Mouse (Mus musculus) heart, embryonic 14.5 days (tissue): Measurements from ENCODE around the gene Rab24. TPM values are rescaled to one million over a fixed set of nuclear protein-coding genes. Genes with fewer than 3 reads are reported as not detected.

Experiments used
- ATAC-seq: fragments of 200-750 bp; cut with Nextera tagmentation; 2 replicates; pipeline ENCODE4 v1.8.0; 2017; ENCODE audit warnings: low read depth, moderate TSS enrichment; ENCODE audit not compliant: insufficient number of reproducible peaks, insufficient read depth, low FRiP score
- H3K27ac ChIP-seq, 2 experiments: fragments of 200-500 bp in 1 of 2; fragments of 300-500 bp in 1 of 2; sonication (generic) in 1 of 2; replicated peaks in 1 of 2; 2 replicates each; pipeline ENCODE4 v1.5.1; 2012 to 2014; ENCODE audit warnings: low read depth in 2 of 2, low read length in 2 of 2, control low read depth in 1 of 2, mild to moderate bottlenecking in 1 of 2, mixed read lengths in 1 of 2; ENCODE audit not compliant: control insufficient read depth in 1 of 2, insufficient read depth in 1 of 2
- H3K27me3 ChIP-seq: fragments of 300-500 bp; sonication (generic); 2 replicates; pipeline ENCODE4 v1.6.1; 2014; ENCODE audit warnings: mild to moderate bottlenecking, low read length, control low read depth; ENCODE audit not compliant: control insufficient read depth, insufficient read depth
- H3K36me3 ChIP-seq: fragments of 300-500 bp; sonication (generic); 2 replicates; pipeline ENCODE4 v1.6.1; 2014; ENCODE audit warnings: mild to moderate bottlenecking, control low read depth, low read length, mixed read lengths; ENCODE audit not compliant: control insufficient read depth, insufficient read depth
- H3K4me1 ChIP-seq, 2 experiments: fragments of 200-500 bp in 1 of 2; fragments of 300-500 bp in 1 of 2; sonication (generic) in 1 of 2; 2 replicates each; pipeline ENCODE4 v1.6.1; 2012 to 2014; ENCODE audit warnings: low read length in 2 of 2, control low read depth in 1 of 2, mixed read lengths in 1 of 2; ENCODE audit not compliant: control insufficient read depth in 2 of 2, insufficient read depth in 2 of 2
- H3K4me2 ChIP-seq: fragments of 300-500 bp; sonication (generic); 2 replicates; pipeline ENCODE4 v1.6.1; 2014; ENCODE audit warnings: mild to moderate bottlenecking, low read length
- H3K4me3 ChIP-seq, 2 experiments: fragments of 200-500 bp in 1 of 2; fragments of 300-500 bp in 1 of 2; sonication (generic) in 1 of 2; 2 replicates each; pipeline ENCODE4 v1.5.1; 2012 to 2014; ENCODE audit warnings: low read length in 2 of 2, mild to moderate bottlenecking in 2 of 2, control low read depth in 1 of 2, low read depth in 1 of 2, moderate library complexity in 1 of 2; ENCODE audit not compliant: control insufficient read depth in 1 of 2, insufficient read depth in 1 of 2
- H3K9ac ChIP-seq: fragments of 300-500 bp; sonication (generic); 2 replicates; pipeline ENCODE4 v1.6.1; 2014; ENCODE audit warnings: mild to moderate bottlenecking, low read length
- H3K9me3 ChIP-seq: fragments of 300-500 bp; sonication (generic); 2 replicates; pipeline ENCODE4 v1.6.1; 2016; ENCODE audit warnings: low read length, control low read depth; ENCODE audit not compliant: control insufficient read depth
- WGBS: fragments of 180-500 bp; shearing (Covaris S2); extraction: QIAGEN DNeasy Blood & Tissue Kit; methylation state at CpG from one replicate; pipeline ENCODE4 v1.1.7; 2014; 5-methylcytosine and 5-hydroxymethylcytosine counted together
- polyA plus RNA-seq: library from polyadenylated mRNA; unstranded; fragments of >200 nt; fragmentation: Nextera tagmentation; extraction: Ambion mirVana; gene quantifications from 2 replicates; pipeline ENCODE4 v1.2.1, GENCODE M21; 2014

Gene Rab24
- polyA plus RNA-seq, 1 experiment from 2014 or later, result 78.7 TPM

- Histone ChIP-seq H3K36me3 (peaks cover 41% of the 10 kb centered on the region), H3K4me2 (peak overlapping the region; percentile 89)
Observed at GRCm38 (mm10) chr13:55361145-55361544, 39.4 kb upstream of the Rab24 start.

GRCm38 (mm10) chr13:55346745-55347144 is 25.0 kb upstream of the Rab24 start:
- ATAC-seq, result no peak
- peaks cover 81% of the 10 kb centered on the region for H3K36me3 ChIP-seq
- WGBS, result 74% methylated on average over 11 of the region's 11 CpGs
- H3K4me3 ChIP-seq, result no peak overlapping the region
- no peak overlapping the region for H3K9ac ChIP-seq
- no peaks in the 10 kb centered on the region for H3K9me3 ChIP-seq
- no peaks in the 10 kb centered on the region for H3K4me1 ChIP-seq
- peak overlapping the region in 1 of 2 experiments; percentile 35; a peak in 3 of 4 replicates for H3K27ac ChIP-seq
- no peaks in the 10 kb centered on the region for H3K27me3 ChIP-seq
- H3K4me2 ChIP-seq, result no peak overlapping the region

More at GRCm38 (mm10) chr13:55361145-55361544, 39.4 kb upstream of the Rab24 start:
- no peaks in the 10 kb centered on the region for H3K27me3 ChIP-seq
- peaks cover 3 to 13% of the 10 kb centered on the region in 2 experiments for H3K4me1 ChIP-seq
- no peaks in the 10 kb centered on the region for H3K9me3 ChIP-seq
- peak overlapping the region; percentile 94 for H3K9ac ChIP-seq
- H3K4me3 ChIP-seq, result peak overlapping the region in 1 of 2 experiments; percentile 90; a peak in 2 of 4 replicates
- no peak overlapping the region for H3K27ac ChIP-seq
- no peak for ATAC-seq

- Histone ChIP-seq H3K4me3 (no peak overlapping the region), H3K27me3 (no peaks in the 10 kb centered on the region), H3K9ac (no peak overlapping the region), H3K36me3 (peaks cover 57% of the 10 kb centered on the region), H3K4me1 (no peaks in the 10 kb centered on the region), H3K9me3 (no peaks in the 10 kb centered on the region), H3K27ac (no peak overlapping the region), H3K4me2 (no peak overlapping the region)
- WGBS, result 84% methylated on average over 7 of the region's 7 CpGs
- no peak for ATAC-seq
Observed at GRCm38 (mm10) chr13:55344286-55344685, 22.5 kb upstream of the Rab24 start.

- Histone ChIP-seq H3K4me2 (no peak overlapping the region), H3K9me3 (no peaks in the 10 kb centered on the region), H3K4me3 (no peak overlapping the region), H3K27ac (no peak overlapping the region), H3K27me3 (no peaks in the 10 kb centered on the region), H3K9ac (no peak overlapping the region), H3K4me1 (no peaks in the 10 kb centered on the region), H3K36me3 (peaks cover 39% of the 10 kb centered on the region)
- WGBS, result 31% methylated on average over 11 of the region's 11 CpGs
- ATAC-seq, result no peak
Observed at GRCm38 (mm10) chr13:55342469-55342868, 20.7 kb upstream of the Rab24 start.

GRCm38 (mm10) chr13:55339259-55339658 is 17.5 kb upstream of the Rab24 start:
- no peak overlapping the region for H3K9ac ChIP-seq
- no peaks in the 10 kb centered on the region for H3K9me3 ChIP-seq
- no peak for ATAC-seq
- no peaks in the 10 kb centered on the region for H3K27me3 ChIP-seq
- no peak overlapping the region for H3K4me2 ChIP-seq
- H3K4me3 ChIP-seq, result no peak overlapping the region
- no peak overlapping the region for H3K27ac ChIP-seq
- peaks cover 7% of the 10 kb centered on the region for H3K36me3 ChIP-seq
- 35% methylated on average over 2 of the region's 2 CpGs for WGBS
- H3K4me1 ChIP-seq, result no peaks in the 10 kb centered on the region

- no peak for ATAC-seq
- no peak overlapping the region for H3K4me2 ChIP-seq
- no peak overlapping the region for H3K9ac ChIP-seq
- H3K4me3 ChIP-seq, result no peak overlapping the region
- H3K4me1 ChIP-seq, result no peaks in the 10 kb centered on the region
- H3K27me3 ChIP-seq, result no peaks in the 10 kb centered on the region
- no peaks in the 10 kb centered on the region for H3K9me3 ChIP-seq
- 56% methylated on average over 12 of the region's 12 CpGs for WGBS
- H3K36me3 ChIP-seq, result no peaks in the 10 kb centered on the region
- no peak overlapping the region for H3K27ac ChIP-seq
Observed at GRCm38 (mm10) chr13:55338131-55339054, 16.6 kb upstream of the Rab24 start.

- H3K27ac ChIP-seq, result no peak overlapping the region
- H3K9ac ChIP-seq, result no peak overlapping the region
- no peaks in the 10 kb centered on the region for H3K9me3 ChIP-seq
- no peak for ATAC-seq
- no peaks in the 10 kb centered on the region for H3K4me1 ChIP-seq
- 76% methylated on average over 10 of the region's 10 CpGs for WGBS
- H3K36me3 ChIP-seq, result no peaks in the 10 kb centered on the region
- no peaks in the 10 kb centered on the region for H3K27me3 ChIP-seq
- H3K4me2 ChIP-seq, result no peak overlapping the region
- no peak overlapping the region for H3K4me3 ChIP-seq
Observed at GRCm38 (mm10) chr13:55337341-55337975, 15.7 kb upstream of the Rab24 start.
